Mouse (Mus musculus): ENCODE results near the gene Vil1.
A peak's percentile ranks its signal among the peaks of the same experiment; 100 is the strongest.

Gene Vil1

DNA sequence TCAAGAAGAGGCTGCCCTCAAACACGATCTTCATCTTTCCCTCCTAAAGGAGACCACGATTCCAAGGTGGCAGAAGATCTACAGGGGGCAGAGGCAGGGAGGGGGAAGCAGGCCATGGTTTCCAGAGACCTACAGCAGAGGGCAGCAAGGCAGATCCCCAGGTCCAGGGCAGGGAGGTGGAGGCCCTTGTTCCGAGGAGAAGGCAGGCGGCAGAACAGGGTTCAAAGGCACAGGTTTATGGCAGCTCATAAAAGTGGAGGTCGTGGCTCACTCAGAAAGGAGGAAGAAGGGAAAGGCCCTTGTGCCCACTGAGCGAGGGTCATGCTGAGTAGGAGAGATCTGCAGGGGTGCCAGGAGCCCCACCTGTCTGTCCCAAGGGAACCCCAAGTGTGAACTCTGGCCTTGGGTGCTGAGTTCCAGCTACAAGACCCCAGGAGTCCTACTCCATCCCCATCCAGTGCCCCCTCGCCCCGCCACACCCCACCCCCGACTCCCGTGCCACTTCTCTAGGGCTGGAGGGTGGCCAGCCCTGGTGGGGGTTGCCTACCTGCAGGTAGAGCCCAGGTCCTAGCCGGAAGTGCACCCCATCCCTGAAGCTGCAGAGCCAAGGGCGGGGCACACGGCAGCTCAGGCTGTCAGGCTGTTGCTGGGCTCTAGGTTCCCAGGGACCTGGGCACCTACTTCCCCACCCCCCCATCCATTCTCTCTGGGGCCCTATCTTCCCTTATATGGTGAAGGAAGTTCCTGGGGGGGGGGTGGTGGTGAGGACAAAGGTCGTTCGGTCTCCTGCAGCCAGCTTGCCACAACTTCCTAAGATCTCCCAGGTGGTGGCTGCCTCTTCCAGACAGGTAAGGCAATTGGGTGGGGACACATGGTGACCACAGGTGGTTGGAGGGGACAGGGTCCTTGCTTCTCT, at the start of gene Vil1:
Vil1 (plus strand) TSS at position 788 of the 916 bp plus-strand sequence.
- peak; percentile 62 to 83 for DNase-seq

DNA sequence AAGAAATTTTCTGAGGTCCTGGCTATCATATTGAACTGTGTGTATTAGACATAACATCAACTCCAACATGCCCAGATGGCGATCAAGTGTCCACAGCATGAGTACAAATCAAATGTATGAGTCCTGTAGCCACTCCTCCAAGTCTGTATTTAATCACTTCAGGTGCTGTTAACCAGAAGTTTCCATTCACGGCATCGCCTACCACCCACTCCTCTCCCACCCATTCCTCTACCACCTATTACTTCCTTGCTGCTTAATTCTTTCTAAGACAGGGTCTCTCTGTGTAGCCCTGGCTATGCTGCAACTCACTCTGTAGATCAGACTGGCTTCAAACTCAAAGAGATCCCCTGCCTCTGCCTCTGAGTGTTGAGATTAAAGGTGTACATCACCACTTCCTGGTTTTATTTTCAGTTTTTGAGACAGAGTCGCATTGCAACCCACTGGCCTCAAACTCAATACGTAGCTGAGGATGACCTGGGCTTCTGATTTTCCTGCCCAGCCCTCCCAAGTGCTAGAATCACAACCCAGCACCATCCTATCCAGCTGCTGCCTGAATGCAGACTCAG, 49.1 kb upstream of the Vil1 start:
- DNase-seq, result no peak

DNA sequence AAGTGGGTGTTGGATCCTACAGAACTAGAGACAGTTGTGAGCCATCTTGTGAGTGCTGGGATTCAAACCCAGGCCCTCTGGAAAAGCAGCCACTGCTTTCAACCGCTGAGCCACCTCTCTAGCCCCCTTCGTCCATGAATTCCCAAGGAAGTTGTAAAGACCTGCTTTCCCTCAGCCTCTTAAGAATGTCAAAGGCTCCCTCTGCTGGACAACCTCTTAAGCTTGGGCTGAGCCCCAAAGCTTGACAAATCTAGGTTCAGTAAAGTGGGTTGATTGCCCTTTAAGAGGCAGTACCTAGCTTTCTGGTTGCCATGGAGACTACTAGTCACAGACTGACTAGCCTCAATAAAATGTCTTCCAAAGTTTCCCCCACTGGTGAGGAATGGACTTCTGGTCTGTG, 47.4 kb upstream of the Vil1 start, which contains the start of gene Catip:
Catip (plus strand) TSS at position 297 of the 400 bp plus-strand sequence.
- peak; percentile 76 to 87 for DNase-seq

DNA sequence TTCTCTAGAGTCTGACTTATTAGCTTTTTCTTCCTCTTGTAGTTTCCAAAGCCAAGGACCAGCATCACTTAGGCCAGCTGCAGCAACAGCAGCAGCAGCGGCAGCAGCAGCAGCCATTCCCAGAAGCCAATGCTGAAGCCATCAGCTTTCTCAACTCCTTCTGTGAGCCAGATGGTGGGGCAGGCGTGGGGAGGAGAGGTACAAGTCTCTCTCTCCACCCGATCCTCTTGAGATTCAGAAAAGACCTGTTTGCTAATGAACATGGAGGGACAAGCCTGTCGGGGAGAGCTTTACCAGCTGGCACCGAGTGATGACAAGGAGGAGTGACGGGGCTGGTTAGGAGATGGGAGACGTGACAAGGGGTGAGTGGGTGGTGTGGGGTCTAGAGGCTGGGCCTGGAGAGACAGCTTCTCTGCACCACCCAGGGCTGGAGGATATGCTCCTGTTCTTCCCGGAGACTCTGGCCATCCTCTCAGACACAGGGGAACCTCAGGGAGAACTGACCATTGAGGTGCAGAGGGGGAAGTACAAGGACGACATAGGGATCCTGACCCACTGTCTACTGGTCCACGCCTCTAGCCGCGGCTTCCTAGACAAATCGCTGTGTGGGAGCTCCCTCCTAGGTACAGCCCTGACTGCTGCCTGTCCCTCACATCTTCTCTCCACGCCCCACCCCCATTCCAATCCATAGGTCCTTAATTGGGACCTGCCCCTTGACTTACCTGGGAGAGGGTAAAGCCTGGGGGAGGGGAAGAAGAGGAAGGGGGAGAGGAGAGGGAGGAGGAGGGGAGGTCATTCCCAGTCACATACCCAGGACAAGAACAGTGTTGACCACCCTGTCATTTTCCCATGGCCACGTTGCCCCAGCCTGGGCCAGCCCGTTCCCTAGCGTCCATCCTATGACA, 46.6 kb upstream of the Vil1 start:
- DNase-seq, result peak in 1 of 2 experiments; percentile 33

DNA sequence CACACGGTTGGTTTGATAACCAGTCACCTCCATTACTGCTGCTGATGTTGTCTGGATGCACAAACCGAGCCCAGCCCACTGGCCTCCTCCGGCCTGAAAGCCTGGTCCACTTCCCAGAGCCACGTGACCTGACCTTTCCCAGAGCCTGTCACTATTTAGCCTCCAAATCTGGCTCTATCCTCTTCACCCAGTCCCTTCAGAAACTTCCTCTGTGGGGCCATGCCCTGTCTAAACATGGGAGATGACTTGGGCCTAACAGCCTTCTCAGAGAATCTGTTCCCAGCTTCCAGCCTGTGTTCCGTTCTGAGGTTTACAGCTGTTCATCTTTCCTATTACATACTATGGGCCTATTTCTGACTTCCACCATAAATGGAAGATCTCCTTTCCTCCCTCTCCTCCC, 45.7 kb upstream of the Vil1 start:
- peak in 1 of 2 experiments; percentile 48 for DNase-seq

DNA sequence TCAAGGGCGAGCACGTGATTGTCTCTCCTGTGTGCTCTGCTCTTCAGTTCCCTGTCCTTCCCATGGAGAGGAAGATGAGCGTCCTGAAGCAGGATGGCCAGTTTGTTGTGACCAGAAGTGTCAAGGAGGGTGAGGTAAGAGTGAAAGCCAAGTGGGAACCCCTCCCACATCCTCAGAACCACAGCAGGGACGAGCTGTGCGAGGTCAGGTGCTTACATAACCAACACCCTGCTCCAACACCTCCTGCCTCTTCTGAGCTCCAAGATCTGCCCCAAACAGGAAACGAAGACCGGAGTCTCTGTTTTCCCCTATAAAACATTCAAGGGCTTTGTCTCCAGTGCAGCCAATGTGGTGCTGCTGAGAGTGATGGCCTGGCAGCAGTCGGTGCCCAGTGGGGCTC, 44.9 kb upstream of the Vil1 start:
- peak in 1 of 2 experiments; percentile 50 for DNase-seq

DNA sequence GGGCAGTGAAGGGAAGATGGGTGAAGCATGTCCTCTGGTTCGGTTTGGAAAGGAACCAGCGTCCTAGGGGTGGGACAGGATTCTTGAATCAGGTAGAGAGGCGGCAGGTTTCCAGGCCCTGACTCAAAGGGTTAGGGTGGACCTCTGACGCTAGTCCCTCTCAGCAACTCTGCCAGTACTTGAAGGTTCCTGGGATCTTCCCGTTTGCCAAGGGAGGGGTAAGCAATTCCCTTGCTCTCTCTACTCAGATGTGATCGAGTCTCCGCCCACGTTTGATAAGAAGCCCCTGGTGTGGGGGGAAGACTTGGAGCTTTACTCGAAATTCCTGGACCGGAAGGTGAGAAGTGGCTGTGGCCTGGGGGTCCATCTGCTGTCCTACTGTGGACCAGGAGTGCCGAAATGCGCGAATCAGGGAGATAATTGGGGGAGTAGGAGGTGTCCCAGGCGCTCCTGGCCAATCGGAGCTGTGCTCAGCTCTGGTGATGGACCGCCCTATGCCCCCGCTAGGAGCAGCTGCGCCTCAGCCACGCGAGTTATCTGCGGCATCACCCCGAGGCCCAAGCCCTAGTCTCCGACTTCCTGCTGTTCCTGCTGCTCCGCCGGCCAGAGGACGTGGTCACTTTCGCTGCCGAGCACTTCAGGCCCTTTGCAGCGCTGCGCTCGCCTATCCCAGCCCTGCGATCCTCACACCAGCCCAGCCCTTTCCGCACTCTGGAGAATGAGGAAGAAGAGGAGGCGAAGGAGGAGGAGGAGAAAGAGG, 41.1 kb upstream of the Vil1 start:
- DNase-seq, result peak; percentile 59 to 73

DNA sequence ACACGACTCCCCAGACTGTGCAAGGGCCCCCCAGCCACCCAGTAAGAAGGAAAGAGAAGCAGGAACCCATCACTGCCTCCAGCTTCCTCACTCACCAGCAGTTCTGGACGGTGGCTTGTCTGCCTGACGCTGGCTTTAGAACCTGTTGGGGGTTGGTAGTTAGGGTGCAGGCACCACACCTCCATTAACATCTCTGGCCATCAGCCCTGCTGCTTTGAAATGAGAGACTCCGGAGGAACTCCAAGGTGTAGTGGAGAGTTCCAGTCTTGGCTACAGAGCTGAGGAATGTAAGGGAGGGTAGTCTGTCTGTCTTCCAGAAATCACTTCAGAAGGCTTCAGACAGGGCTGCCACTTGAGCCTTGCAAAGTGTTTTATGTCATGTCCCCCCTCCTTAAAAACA, 39.1 kb upstream of the Vil1 start:
- peak in 1 of 2 experiments; percentile 23 for DNase-seq

DNA sequence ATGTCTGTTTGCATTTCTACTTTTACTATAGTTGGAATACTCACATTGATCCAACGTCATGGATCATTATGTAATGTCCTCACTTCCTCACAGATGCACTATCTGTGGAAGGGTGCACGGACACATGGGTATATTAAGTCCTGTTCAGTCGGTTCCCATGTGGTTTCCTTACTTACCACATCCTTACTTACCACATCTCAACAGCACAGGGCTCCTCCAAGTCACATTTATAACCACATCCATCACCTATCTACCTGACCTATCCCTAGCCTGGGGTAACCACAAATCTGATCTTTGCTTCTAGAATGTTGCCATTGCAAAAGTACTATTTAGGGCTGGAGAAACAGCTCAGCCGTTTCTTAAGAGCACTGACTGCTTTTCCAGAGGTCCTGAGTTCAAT, 35.8 kb upstream of the Vil1 start:
- DNase-seq, result no peak

DNA sequence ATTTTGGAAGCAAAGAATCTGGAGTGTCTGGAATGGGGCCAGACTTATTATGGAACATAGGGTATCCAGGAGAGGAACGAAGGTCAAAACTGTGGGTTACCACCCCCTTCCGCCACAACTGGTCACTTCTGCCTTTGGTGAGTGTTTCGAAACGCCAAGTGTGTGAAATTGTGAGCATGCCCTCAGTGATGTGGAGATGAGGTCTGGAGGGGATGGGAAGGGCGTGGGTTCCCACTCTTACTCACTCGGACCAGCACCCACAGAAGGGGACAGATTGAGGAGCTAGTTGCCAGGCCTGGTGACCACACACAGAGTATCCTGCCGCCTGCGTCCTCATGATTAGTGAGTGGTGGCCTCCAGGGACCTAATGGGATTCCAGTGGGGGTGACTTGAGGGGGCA, 34.2 kb upstream of the Vil1 start, which contains the start of gene Slc11a1:
Slc11a1 (plus strand) TSS at position 216 of the 400 bp plus-strand sequence.
- peak in 1 of 2 experiments; percentile 31 for DNase-seq

DNA sequence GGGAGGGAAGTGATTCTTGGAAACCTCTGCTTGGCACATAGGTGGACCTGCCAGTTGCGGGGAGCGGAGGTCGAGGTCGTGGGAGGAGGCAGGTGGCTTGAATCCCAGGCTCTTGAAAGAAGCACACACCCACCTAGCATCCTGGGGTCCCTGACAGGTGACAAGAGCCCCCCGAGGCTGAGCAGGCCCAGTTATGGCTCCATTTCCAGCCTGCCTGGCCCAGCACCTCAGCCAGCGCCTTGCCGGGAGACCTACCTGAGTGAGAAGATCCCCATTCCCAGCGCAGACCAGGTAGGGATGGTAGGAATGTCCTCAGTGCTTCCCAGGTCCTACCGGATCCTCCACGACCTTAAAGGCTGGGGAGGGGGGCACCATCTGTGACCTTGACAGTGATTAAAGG, 33.6 kb upstream of the Vil1 start:
- DNase-seq, result peak in 1 of 2 experiments; percentile 32

DNA sequence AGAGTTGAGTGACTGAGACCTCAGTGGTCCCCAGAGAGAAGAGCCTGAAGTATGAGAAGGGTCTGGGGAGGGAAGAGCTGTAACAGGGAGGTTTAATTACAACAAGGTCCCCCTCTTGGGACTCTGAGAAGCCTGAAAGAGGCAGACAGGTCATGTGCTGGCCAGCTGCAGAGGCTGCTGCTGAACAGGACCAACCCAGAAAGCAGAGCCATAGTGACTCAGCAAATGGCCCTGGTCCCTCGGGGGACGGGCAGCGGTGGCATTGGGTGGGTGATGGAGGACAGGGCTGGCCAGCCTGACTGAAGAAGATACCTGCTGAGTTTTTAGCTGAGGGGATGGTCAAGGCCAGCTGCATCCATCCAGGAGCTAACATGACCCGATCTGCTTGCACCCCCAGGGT, 32.8 kb upstream of the Vil1 start:
- peak in 1 of 2 experiments; percentile 53 for DNase-seq

DNA sequence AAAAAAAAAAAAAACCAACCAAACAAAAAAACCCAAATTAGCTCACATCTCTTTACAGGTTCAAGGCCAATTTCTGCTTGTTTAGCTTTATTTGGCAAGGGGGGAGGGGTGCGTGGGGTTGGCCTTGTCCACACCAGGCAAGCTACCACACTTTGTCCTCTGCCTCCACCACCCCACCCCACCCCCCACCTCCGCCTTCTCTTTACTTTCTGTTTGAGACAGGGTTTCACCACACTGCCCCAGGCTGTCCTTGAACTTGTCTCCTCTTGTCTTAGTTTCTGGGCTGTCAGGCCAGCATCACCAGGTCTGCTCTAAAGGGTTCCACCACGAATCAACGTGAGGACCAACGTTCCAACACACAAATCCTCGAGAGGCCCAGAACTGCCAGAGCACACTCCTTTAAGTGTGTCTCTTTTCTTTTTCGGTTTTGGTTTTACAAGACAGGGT, 30.1 kb upstream of the Vil1 start:
- DNase-seq, result no peak

DNA sequence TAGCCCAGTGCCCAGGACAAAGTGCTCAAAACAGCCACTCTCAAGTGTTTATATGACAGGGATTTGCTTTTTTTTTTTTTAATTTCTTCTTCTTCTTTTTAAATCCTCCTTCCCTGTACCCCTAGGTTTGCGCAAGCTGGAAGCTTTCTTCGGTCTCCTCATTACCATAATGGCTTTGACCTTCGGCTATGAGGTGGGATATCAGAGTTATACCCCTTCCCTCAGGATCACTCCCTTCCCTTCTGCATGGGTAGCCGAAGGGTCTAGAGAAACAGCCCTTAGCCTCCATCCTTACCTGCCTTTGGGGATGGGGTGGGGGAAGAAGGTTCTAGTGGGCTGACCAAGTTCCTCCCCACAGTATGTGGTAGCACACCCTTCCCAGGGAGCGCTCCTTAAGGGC, 28.7 kb upstream of the Vil1 start:
- no peak for DNase-seq

DNA sequence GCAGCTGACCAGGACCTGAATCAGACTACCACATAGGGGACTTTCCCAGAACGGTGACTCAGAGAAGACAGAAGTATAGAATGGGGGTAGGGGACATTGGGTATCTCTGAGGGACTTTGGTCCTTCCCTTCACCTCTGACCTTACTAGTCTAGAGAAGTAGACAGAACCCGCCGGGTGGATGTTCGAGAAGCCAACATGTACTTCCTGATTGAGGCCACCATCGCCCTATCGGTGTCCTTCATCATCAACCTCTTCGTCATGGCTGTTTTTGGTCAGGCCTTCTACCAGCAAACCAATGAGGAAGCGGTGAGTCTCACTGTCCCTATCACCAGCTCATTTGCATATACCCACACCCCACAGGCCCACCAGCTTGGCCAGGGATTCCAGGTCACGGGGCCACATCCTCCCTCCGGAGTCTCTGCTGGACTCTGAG, 27.6 kb upstream of the Vil1 start:
- DNase-seq, result peak in 1 of 2 experiments; percentile 33

DNA sequence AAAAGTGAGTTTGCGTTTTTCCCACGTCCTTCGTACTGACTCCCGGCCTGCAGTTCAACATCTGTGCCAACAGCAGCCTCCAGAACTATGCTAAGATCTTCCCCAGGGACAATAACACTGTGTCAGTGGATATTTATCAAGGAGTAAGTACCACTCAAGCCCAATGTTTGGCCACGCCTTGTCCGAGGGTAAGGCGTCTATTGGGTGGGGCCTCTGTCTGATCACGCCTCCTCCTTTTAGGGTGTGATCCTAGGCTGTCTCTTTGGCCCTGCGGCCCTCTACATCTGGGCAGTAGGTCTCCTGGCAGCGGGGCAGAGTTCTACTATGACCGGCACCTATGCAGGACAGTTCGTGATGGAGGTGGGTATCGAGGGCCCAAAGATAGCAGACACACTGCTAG, 25.8 kb upstream of the Vil1 start:
- peak in 1 of 2 experiments; percentile 31 for DNase-seq

DNA sequence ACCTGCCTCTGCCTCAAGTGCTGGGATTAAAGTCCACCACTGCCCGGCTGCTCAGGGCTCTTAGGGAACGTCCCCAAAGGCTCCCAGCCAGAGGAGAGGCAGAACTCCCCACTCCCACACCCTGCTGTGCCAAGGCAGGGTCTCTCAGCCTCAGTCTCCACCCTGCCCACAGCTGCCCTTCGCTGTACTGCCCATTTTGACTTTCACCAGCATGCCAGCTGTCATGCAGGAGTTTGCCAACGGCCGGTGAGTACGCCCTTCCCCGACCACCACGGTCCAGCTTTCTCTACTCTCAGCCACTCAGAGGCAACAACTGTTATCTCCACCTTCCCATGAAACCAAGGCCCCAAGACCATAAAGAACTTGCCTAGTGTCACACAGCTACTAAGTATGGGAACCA, 24.7 kb upstream of the Vil1 start:
- DNase-seq, result peak in 1 of 2 experiments; percentile 31

DNA sequence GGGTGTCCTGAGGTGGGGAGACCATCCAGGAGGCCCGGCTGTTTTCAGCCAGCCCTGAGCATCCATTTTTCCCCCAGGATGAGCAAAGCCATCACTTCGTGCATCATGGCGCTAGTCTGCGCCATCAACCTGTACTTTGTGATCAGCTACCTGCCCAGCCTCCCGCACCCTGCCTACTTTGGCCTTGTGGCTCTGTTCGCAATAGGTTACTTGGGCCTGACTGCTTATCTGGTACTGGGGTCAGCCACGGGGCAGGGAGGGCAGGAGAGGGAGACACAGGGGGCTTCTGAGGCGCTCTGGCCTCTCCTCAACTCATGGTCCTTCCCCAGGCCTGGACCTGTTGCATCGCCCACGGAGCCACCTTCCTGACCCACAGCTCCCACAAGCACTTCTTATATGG, 24.1 kb upstream of the Vil1 start:
- DNase-seq, result peak in 1 of 2 experiments; percentile 43

DNA sequence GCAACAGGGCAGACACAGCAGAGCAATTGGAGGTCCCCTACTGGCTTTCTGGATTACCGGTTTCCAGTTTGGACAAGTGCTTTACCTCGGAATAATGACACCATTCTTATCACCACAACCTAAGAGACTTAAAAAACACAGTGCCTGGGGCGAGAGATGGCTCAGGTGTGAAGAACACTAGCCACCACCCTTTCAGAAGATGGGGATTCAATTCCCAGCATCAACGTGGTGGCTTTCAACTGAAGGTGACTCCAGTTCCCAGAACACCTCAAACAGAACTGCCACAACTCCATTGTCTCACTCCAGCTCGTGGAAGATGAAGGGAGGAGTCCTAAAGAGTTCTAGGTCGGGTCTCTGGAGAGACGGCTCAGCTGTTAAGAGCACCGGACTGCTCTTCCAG, 23.6 kb upstream of the Vil1 start:
- DNase-seq, result peak in 1 of 2 experiments; percentile 28

DNA sequence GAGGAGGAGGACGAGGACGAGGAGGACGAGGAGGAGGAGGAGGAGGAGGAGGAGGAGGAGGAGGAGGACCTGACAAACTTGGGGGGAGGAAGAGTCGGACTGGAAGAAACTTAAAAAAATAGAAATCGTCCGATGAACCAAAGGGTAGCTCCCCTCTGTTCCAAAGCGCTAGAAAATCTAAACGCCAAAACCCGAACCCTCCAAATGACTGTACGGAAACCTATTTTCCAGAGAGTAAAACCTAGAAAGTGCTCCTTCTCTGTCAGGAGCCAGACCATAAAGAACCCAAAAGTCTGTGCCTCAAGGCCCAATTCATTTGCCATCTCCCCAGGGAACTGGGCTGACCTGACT, 22.8 kb upstream of the Vil1 start:
- no peak for DNase-seq

DNA sequence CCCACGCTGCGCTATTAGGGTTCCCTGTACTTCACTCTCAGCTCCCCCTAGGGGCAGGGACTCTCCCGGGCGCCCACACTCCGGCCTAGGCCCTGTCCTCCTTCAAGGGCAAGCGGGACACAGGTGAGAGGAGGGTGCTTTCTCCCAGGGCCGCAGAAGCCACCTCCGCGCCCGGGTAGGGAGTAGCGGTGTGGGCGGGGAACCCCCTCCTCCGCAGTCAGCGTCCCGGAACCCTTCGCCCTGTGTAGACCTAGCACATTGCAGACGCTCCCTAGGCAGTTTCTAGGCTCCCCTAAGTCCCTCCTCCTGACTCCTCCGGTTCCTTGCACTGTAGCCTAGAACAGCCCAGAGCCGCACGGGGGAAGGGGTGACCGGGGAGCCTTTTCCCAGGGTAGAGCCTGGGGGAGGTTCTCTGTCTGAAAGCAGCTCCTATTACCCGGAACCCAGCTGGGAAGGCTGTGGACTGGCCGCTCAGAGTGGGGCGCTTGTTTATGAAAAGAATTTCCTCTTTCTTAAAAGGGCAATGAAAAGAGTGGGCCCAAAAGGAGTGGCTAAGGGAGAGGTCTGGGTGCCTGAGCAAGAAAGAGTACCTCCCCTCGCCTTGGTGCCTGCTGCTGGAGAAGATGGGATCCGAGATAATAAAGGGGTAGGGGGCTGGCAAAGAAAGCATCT, 22.3 kb upstream of the Vil1 start:
- peak; percentile 94 to 98 for DNase-seq

All from kidney, postnatal 25 days (tissue).